Mouse (Mus musculus) kidney, adult 18-20 months (tissue): ENCODE measurements at regions not wholly inside any gene's neighbourhood (a gene's known extent, or its start where the extent isn't known, plus 50 kb on each side); places are given as distances from the start of the nearest gene placed in this dataset.

ENCODE experiments used
- DNase-seq: peaks from one replicate; pipeline ENCODE4 v3.0.0; 2021

GRCm38 (mm10) chr2:45338809-45339208, 221.6 kb upstream of the Zeb2 start:
- no peak for DNase-seq

- no peak for DNase-seq
These were observed 199.9 kb upstream of the Zeb2 start for GRCm38 (mm10) chr2:45316945-45317565.

DNA sequence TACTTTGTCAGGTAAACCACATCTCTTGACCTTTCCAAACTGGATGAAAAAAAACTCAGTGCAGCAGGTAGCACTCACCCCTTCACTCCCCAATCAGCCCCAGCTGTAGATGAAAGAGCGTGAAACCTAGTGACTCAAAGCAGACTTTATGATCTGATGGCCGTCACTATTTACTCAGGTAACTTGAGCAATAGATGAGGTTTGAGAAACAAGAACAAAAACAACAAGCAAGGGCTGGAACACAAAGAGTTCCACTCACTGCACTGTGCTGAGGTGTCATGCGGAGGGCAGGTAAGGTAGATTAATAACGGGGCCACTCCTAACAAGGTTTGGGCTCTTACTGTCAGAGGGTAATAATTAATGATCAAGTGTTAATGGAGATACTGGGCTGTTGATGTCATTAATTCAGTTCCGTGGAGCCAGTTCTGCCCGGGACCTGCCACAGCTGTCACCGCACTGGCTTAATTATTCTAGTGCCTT, 170.4 kb upstream of the Zeb2 start:
- DNase-seq = peak; percentile 9

DNA sequence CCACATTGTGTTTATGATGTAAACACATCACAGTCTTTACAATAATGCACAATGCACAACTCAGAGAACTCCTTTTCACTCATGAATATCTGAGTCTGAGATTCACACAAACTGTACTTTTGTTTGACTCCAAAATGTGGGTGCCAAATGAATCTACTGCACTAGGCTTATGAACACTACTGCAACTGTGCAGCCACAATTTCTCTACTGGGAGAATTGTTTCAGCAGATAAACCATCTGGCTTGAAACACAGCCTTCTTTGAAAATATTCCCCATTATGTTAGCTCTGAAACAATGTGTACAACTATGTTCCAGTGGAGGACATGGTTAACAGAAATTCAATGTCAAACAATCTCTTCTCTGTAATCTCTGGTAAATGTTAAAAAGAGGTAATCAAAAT, 166.6 kb upstream of the Zeb2 start:
- DNase-seq = no peak

DNA sequence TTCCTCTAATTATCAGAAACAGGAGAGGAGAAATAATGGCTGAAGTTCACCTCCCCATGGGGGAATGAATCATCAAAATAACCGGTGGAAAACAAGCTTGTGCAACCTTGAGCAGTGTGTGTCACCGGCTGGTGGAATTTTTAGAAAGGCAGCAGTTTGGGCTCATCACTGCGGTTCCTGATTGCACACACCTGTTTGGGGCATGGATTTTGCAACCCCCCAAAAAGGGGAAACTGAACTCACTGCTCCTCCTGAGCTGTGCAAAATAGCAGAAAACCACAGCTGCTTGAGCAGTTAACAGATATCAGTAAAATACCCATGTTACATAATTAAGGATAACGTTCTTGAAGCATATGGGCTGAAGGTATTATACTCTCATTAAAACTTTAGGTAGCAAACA, 162.3 kb upstream of the Zeb2 start:
- no peak for DNase-seq

DNA sequence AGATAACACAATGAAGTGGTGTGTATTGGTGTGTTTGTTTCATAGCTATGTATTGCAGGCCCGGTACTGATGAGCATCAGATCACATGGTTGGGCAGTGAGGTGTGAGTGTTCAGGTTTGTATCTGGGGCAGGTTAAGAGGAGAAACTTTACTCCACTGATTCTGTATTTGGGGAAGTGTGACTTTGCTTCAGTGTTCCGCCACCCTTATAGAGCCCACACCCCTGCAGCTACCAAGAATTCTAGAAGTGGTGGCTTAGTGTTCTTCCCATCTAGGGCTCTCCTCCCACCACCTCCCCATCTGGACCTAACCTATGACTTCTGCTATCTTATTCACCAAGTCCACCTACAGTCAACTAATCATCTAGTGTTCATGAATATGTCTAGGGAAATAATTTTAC, 160.4 kb upstream of the Zeb2 start:
- DNase-seq = no peak

GRCm38 (mm10) chr2:45276703-45277102, 159.5 kb upstream of the Zeb2 start:
- DNase-seq = no peak

DNA sequence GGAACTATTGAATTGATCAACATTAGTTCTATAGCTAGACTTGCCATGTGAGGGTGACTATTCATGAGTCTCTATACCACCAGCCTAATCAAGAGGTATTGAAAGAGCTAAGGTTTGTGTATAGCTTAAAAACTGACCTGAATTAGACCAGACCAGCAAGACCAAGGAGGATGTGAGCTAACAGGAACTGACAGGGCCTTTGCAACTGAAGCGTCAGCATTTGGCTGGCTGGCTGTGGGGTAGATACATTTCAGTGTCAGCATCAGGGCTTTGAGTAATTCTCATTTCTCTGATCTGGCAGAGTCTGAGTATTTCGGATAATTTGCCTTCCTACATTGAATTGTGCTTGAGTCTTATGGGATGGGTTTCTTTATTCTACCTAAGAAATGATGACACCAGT, 152.8 kb upstream of the Zeb2 start:
- DNase-seq = no peak

DNA sequence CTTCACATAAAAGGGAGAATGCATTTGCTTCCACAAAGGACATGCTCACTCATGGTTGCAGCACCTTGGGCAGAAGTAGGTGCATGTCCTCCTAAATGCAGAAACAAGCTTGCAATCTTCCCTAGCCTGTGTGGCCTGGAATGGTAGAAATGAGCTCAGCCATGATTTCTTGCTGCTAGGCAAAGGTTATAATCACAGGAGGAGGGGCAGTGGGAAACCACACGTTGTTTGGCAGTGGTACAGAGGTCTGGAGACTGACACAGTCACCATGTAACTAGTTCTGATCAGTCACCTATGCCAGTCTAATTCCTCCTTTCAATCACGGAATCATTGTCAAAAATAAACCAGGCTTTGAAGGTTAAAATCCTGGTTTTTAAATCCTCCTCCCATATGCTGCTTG, 148.6 kb upstream of the Zeb2 start:
- DNase-seq = peak; percentile 31

DNA sequence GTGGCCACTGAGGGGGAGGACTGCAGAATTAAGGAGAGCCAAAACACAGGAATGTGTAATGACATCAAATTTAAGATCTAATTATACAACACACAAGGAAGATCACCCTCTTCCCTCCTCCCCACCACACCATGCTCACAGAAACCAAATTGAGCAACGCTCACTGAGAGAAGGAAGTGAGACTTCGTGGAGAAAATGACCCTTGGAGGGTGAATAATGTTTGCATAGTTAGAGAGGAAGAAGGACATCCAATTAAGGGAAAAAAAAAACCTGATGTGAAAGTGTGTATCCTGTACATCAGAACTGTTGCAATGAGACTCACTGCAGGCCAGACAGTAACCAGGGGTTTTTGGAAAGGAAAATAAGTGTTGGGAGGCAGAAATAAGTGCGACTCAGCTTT, 144.8 kb upstream of the Zeb2 start:
- no peak for DNase-seq

DNA sequence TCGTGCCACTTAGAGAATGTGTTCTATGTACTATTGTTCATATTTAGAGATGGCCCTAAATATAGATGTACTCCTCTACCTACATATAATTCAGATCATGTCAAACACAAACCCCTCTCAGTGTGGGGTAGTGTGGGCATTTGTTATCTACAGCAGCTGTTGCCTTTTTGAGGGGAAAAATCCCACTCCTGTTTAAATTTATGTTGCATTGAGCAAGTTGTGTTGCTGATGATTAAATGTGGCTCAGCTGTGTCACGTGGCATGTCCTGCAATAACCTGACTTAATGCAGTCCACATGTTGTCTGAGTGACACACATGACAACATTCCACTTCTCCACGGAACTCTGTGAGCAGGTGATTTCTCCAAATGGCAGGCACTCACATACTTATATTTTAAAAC, 141.7 kb upstream of the Zeb2 start:
- no peak for DNase-seq

- DNase-seq = no peak
These were observed 139.2 kb upstream of the Zeb2 start for GRCm38 (mm10) chr2:45256373-45256772.

DNA sequence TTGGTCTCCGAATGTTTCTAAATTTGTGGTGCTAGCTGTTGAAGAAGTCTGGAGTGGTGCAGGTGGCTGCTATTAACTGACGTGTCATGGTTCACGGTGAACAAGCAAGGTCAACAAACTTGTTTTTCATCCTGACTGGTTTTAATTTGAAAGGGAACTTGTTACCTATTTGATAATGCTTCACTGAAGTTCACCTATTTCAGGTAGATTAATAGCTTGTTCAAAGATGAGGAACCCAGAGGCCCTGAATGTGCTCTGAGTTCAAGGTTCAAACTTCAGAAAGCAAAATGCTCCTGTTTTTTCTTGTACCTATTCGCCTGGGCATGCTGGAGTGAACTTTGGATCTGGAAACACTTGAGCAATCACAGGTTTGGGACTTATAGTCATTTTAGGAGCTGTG, 136.7 kb upstream of the Zeb2 start:
- peak; percentile 27 for DNase-seq

DNA sequence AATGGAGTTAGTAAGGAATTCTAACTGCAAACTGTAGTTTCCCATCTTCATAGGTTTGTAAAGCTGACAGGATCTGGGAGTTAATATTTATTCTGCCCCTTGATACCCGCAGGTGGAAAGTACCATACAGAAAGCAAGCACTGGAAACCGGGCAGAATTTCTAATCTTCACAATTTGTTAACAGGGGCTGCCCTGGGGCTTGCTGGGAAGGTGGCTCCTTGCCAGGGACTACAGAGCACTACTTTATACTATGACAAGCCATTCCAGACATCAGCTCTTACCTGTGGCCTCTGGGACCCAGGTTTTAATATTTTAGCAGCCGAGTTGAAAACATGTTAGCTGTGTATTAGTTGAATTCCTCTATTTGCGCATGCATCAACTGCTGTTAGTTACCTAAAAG, 135.1 kb upstream of the Zeb2 start:
- peak; percentile 64 for DNase-seq

- no peak for DNase-seq
These were observed 132.5 kb upstream of the Zeb2 start for GRCm38 (mm10) chr2:45249658-45250057.

DNA sequence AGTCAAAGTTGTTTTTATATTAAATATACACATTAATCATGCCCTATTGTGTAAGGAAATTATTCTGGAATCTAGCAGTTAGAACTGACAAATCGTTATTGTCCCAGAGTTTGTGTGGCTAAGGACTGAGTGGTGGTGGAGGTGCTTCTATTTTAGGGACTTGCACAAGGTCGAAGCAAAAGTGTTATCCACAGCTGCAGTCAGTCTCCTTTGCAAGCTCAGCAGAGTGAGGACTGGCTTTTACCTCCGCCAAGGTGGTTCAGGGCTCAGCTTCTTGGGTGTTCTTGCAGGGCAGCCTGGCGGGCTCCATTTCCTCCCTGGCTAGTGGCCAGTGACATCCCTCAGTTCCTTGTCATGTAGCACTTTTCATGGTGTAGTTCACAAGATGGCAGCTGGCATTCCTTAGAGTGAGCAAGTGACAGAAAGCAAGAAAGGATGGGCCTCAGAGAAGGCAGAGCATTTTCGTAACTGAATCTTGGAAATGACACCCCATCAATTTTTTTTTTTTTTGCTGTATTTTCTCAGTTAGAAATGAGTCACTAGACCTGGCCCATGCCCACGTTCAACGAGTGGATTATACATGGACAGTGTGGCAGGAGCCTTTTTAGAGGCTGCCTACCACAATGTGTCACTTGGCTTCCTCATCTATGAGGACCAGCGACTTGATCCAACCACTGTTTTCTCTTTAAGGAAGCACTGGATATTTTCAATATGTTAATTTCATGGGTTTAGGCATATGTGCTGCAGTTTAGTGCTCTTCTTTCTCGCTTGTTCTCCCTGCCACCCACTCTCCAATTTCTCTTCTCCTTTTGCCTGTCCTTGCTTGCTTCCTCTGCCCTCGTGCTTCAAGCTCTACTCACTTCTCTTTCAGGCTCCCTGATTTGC, 129.1 kb upstream of the Zeb2 start:
- DNase-seq = no peak

DNA sequence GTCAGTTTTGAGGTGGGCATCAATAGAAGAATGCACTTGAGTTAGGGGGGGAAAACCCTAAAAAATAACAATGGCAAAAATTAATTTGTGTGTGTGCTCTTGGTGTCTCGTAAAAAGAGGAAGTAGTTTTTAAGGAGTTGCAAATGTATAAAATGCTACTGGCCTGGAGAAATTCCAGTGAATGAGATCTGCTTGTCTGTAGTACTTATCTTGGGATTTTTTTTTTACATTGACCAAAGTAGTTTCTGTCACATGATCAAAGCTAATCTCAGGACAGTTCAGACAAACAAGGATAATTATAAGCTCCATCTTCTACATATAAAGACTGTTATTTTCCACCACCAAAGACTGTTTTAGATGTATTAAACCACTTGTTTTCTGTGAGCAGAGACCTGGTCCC, 128.3 kb upstream of the Zeb2 start:
- DNase-seq = no peak

GRCm38 (mm10) chr2:45244491-45244890, 127.3 kb upstream of the Zeb2 start:
- DNase-seq = no peak

DNA sequence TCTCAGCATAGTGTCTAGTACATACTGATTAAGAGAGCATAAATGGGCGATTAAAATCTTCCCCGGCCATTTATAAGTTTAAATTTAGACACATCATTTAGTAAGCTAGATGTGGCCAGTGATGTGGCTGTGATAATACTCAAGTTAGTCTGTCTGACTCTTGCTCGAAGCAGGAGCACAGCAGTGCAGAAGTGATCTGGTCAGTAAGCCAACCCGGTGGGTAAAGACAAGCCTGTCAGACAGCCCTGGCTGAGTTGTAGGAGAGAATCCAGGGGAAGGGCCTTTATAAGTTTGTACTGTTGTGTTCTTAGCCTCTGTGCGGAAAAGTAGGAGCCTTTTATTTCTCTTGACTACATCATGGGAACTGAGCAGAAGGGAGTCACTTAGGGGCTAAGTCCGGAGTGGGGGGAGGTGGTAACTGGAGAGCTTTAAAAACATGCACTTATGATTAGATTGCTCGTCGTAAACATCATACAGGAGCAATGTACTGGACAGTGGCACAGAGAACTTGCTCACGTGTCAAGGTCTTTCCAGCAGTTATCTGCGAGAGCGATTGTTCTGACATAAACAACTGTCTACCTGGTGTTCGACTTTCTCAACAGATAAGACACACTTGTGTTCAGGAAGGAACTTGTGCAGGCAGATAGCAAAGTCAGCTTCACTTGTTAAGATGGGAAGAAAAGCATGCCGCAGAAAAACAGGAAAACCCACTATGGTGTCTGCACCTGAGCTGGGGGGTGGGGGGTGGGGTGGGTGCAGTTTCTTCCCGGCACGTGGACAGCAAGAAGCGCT, 122.5 kb upstream of the Zeb2 start:
- DNase-seq = no peak

DNA sequence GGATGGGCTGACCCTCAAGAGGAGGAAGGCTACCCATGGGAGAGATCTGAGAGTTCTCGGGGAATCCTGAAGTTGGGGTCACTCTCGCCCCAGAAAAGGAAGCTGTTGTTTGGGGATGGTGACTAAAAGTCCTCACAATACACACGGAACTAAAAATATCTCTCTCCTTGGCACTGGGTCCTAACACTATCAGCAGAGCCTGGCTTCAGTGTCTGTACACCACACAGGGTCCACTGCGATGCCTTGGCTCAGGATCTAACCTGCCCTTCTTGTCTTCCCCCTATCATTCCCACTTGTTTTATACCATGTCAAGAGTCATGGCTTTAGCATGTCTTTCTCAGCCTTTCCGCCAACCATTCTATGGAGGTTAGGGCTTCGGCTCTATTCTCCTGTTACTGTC, 121.8 kb upstream of the Zeb2 start:
- DNase-seq = no peak

DNA sequence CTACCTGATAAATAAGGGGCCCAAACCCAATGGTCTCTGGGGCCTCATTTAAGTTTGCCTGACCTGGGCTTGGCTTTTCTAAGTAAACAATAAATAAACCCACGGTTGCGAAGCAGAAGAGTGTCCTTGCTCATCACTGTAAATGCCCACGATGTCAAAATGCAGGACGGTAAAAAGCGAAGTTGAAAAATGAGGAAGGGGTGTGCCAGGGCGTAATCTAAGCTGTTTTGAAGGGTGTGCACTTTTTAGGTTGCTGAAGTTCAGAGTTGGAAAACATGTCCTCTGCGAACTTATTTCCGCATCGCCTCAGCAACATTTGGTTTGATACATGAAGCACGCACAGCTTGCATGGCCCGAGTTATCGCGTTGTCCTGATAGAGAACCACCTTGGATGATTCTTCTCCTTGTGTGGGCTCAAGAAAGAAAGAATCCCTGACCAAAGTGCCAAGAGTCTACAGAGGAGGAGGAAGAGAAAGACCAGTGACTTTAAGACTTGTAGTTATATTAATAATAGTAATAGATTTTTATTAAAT, 119.0 kb upstream of the Zeb2 start:
- no peak for DNase-seq

GRCm38 (mm10) chr2:45234148-45234547, 117.0 kb upstream of the Zeb2 start:
- DNase-seq = no peak
